Mouse (Mus musculus): Measurements from ENCODE around the gene Tssc4. TPM values are rescaled to one million over a fixed set of nuclear protein-coding genes. Genes with fewer than 3 reads are reported as not detected.

The Tssc4 gene
- polyA plus RNA-seq, 1 experiment from 2014 or later: 70.4 TPM

DNA sequence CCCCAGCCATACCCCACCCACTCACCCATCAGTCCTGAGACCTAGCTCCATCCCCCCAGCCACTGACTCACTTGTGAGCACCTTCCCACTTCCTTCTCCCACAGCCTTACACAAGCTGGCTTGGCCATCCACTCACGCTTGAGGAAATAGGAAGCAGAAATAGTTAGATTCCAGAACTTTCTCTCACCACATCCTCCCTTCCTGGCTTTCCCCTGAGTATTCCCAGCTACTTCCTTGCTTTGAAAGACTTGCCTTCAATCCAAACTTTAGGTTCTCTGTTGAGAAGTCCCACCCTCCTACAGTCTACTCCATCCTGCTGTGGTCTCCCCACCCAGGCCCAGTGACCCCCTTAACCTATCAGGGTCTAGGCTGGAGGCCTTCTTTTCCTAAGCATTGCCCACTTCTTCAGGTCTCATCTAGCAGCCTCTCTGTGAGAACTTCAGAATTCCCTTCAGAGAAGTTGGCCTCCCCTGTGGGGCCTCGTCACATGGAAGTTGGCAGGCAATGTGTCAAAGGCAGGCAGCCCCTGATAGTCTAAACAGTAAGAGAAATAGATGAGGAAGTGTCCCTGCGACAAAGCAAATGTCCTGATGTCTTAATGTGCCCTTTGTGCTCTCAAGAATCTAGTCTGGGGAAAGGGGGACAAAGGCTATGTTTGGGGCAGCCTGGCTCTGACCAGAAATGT is 27.8 kb upstream of the Tssc4 start:
- Histone ChIP-seq H3K27ac (replicated peaks; ENCODE audit: low read depth, low read length) (no peak overlapping the region), H3K4me2 (ENCODE audit: low read length) (no peak overlapping the region), H3K9me3 (ENCODE audit: control insufficient read depth, low read length) (no peaks in the 10 kb centered on the region), H3K4me1 (ENCODE audit: control insufficient read depth, insufficient read depth, low read length) (no peaks in the 10 kb centered on the region), H3K36me3 (ENCODE audit: control insufficient read depth, insufficient read depth, low read length) (no peaks in the 10 kb centered on the region), H3K27me3 (ENCODE audit: control insufficient read depth, insufficient read depth, low read length) (no peaks in the 10 kb centered on the region), H3K9ac (replicated peaks; ENCODE audit: low read length) (no peak overlapping the region), H3K4me3 (replicated peaks; ENCODE audit: low read depth, low read length) (no peak overlapping the region)
- WGBS: 80% methylated on average over 3 of the region's 3 CpGs
- no peak for ATAC-seq (ENCODE audit: low FRiP score, low TSS enrichment)
- DNase-seq: no peak

DNA sequence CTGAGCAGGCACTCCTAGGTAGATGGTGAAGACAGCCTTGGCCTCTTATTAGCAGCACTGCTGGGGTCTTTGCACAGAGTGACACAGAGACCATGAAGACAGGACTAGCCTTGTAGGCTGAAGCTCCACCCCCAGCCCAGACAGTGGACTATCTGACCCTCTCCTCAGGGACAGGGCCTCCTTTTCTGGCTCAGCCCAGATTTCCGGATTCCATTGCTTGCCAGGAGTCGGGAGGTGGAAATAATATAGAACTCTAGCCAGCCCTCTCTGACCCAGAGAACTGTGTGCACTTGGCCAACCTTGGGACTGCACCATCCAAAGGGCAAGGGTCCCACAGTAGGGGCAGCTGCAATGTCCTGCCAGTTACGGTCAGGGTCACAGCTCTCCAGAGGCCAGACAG is 27.0 kb upstream of the Tssc4 start:
- 91% methylated on average over 3 of the region's 3 CpGs for WGBS
- no peaks in the 10 kb centered on the region for H3K27me3 ChIP-seq (ENCODE audit: control insufficient read depth, insufficient read depth, low read length)

DNA sequence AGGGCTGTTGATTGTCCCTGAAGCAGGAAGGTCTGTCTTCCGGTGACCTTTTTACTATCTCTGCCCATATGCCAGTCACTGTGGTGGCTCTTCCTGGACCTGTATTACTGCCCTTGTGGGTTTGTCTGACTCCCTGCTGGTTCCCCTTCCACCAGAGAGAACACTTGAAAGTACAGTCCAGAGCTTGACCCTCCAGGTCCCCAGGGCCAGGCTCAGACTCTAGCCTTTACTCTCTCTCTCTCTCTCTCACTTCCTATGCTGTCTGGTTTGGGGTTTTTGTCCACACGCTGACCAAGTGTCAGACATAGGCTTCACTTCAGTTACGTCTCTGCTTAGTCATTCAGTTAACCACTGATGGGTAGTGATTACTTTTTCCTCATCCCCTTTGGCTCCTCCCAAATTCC is 26.1 kb upstream of the Tssc4 start:
- WGBS: 91% methylated on average over 3 of the region's 3 CpGs

More for the DNA sequence above, 27.0 kb upstream of the Tssc4 start:
- Histone ChIP-seq H3K4me1 (ENCODE audit: control insufficient read depth, insufficient read depth, low read length) (no peaks in the 10 kb centered on the region), H3K9ac (replicated peaks; ENCODE audit: low read length) (no peak overlapping the region), H3K4me3 (replicated peaks; ENCODE audit: low read depth, low read length) (no peak overlapping the region), H3K36me3 (ENCODE audit: control insufficient read depth, insufficient read depth, low read length) (no peaks in the 10 kb centered on the region), H3K4me2 (ENCODE audit: low read length) (no peak overlapping the region), H3K27ac (replicated peaks; ENCODE audit: low read depth, low read length) (no peak overlapping the region), H3K9me3 (ENCODE audit: control insufficient read depth, low read length) (no peaks in the 10 kb centered on the region)
- DNase-seq (no peak), ATAC-seq (ENCODE audit: low FRiP score, low TSS enrichment) (no peak)

DNA sequence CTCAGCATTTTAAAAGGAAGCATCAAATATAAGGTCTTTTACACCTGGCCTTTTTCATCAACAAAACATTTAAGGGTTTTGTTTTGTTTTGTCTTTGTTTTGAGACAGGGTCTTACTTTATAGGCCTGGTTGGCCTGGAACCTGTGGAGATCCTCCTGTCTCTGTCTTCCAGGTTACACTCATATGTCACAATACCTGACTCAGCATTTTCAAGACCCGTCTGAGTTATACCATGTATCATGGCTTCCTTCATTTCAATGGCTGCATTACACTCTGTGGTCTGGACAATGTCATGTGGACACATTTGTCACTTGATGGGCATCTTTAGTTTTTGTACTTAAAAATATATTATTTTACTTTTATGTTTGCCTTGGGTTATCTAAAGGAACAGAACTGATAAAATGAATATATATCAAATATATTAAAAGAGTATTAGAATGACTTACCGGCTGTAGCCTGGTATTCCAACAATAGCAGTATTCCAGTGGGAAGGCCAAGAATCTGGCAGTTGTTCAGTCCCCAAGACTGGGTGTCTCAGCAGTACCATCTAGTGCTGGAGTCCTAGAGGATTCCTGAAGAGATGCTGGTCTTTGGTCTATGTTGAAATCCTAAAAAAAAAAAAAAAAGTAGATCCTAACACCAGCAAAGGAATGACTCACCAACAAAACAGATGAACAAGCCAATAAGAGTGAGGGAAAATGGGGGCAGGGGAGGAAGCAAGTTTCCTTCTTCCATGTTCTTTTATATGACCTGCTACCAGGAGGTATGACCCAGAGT is 24.8 kb upstream of the Tssc4 start:
- DNase-seq (no peak), ATAC-seq (ENCODE audit: low FRiP score, low TSS enrichment) (no peak)
- no peaks in the 10 kb centered on the region for H3K9me3 ChIP-seq (ENCODE audit: control insufficient read depth, low read length)
- no peak overlapping the region for H3K9ac ChIP-seq (replicated peaks; ENCODE audit: low read length)
- H3K4me3 ChIP-seq (replicated peaks; ENCODE audit: low read depth, low read length): no peak overlapping the region
- no peaks in the 10 kb centered on the region for H3K4me1 ChIP-seq (ENCODE audit: control insufficient read depth, insufficient read depth, low read length)
- no peaks in the 10 kb centered on the region for H3K27me3 ChIP-seq (ENCODE audit: control insufficient read depth, insufficient read depth, low read length)
- H3K4me2 ChIP-seq (ENCODE audit: low read length): no peak overlapping the region
- H3K36me3 ChIP-seq (ENCODE audit: control insufficient read depth, insufficient read depth, low read length): no peaks in the 10 kb centered on the region
- WGBS: 95% methylated on average over 2 of the region's 2 CpGs
- H3K27ac ChIP-seq (replicated peaks; ENCODE audit: low read depth, low read length): no peak overlapping the region

More for the DNA sequence above, 26.1 kb upstream of the Tssc4 start:
- H3K27me3 ChIP-seq (ENCODE audit: control insufficient read depth, insufficient read depth, low read length): no peaks in the 10 kb centered on the region
- no peak overlapping the region for H3K9ac ChIP-seq (replicated peaks; ENCODE audit: low read length)
- H3K9me3 ChIP-seq (ENCODE audit: control insufficient read depth, low read length): no peaks in the 10 kb centered on the region
- ATAC-seq (ENCODE audit: low FRiP score, low TSS enrichment) (no peak), DNase-seq (no peak)
- H3K27ac ChIP-seq (replicated peaks; ENCODE audit: low read depth, low read length): no peak overlapping the region
- no peak overlapping the region for H3K4me3 ChIP-seq (replicated peaks; ENCODE audit: low read depth, low read length)
- no peaks in the 10 kb centered on the region for H3K4me1 ChIP-seq (ENCODE audit: control insufficient read depth, insufficient read depth, low read length)
- no peaks in the 10 kb centered on the region for H3K36me3 ChIP-seq (ENCODE audit: control insufficient read depth, insufficient read depth, low read length)
- no peak overlapping the region for H3K4me2 ChIP-seq (ENCODE audit: low read length)

GRCm38 (mm10) chr7:143044826-143045206 is 24.2 kb upstream of the Tssc4 start:
- ATAC-seq (ENCODE audit: low FRiP score, low TSS enrichment): no peak
- no peak overlapping the region for H3K4me3 ChIP-seq (replicated peaks; ENCODE audit: low read depth, low read length)
- no peaks in the 10 kb centered on the region for H3K9me3 ChIP-seq (ENCODE audit: control insufficient read depth, low read length)
- no peak overlapping the region for H3K9ac ChIP-seq (replicated peaks; ENCODE audit: low read length)
- DNase-seq: no peak
- no peaks in the 10 kb centered on the region for H3K36me3 ChIP-seq (ENCODE audit: control insufficient read depth, insufficient read depth, low read length)
- H3K4me2 ChIP-seq (ENCODE audit: low read length): no peak overlapping the region
- no peak overlapping the region for H3K27ac ChIP-seq (replicated peaks; ENCODE audit: low read depth, low read length)
- H3K27me3 ChIP-seq (ENCODE audit: control insufficient read depth, insufficient read depth, low read length): no peaks in the 10 kb centered on the region
- no peaks in the 10 kb centered on the region for H3K4me1 ChIP-seq (ENCODE audit: control insufficient read depth, insufficient read depth, low read length)

- no peaks in the 10 kb centered on the region for H3K9me3 ChIP-seq (ENCODE audit: control insufficient read depth, low read length)
- H3K4me3 ChIP-seq (replicated peaks; ENCODE audit: low read depth, low read length): no peak overlapping the region
- no peaks in the 10 kb centered on the region for H3K36me3 ChIP-seq (ENCODE audit: control insufficient read depth, insufficient read depth, low read length)
- ATAC-seq (ENCODE audit: low FRiP score, low TSS enrichment) (no peak), DNase-seq (no peak)
- no peaks in the 10 kb centered on the region for H3K27me3 ChIP-seq (ENCODE audit: control insufficient read depth, insufficient read depth, low read length)
- WGBS: 88% methylated on average over 7 of the region's 7 CpGs
- no peak overlapping the region for H3K27ac ChIP-seq (replicated peaks; ENCODE audit: low read depth, low read length)
- H3K4me2 ChIP-seq (ENCODE audit: low read length): no peak overlapping the region
- no peak overlapping the region for H3K9ac ChIP-seq (replicated peaks; ENCODE audit: low read length)
- no peaks in the 10 kb centered on the region for H3K4me1 ChIP-seq (ENCODE audit: control insufficient read depth, insufficient read depth, low read length)
Measured at GRCm38 (mm10) chr7:143046358-143046757, 22.7 kb upstream of the Tssc4 start.

- Histone ChIP-seq H3K4me1 (ENCODE audit: control insufficient read depth, insufficient read depth, low read length) (peaks cover 16% of the 10 kb centered on the region), H3K36me3 (ENCODE audit: control insufficient read depth, insufficient read depth, low read length) (no peaks in the 10 kb centered on the region), H3K9ac (replicated peaks; ENCODE audit: low read length) (no peak overlapping the region), H3K4me2 (ENCODE audit: low read length) (no peak overlapping the region), H3K27ac (replicated peaks; ENCODE audit: low read depth, low read length) (no peak overlapping the region), H3K4me3 (replicated peaks; ENCODE audit: low read depth, low read length) (no peak overlapping the region), H3K9me3 (ENCODE audit: control insufficient read depth, low read length) (no peaks in the 10 kb centered on the region), H3K27me3 (ENCODE audit: control insufficient read depth, insufficient read depth, low read length) (no peaks in the 10 kb centered on the region)
- 80% methylated on average over 3 of the region's 3 CpGs for WGBS
- no peak for ATAC-seq (ENCODE audit: low FRiP score, low TSS enrichment)
- DNase-seq: no peak
Measured at GRCm38 (mm10) chr7:143049331-143049730, 19.7 kb upstream of the Tssc4 start.

- H3K4me1 ChIP-seq (ENCODE audit: control insufficient read depth, insufficient read depth, low read length): peaks cover 22% of the 10 kb centered on the region
- H3K27me3 ChIP-seq (ENCODE audit: control insufficient read depth, insufficient read depth, low read length): no peaks in the 10 kb centered on the region
- no peak overlapping the region for H3K9ac ChIP-seq (replicated peaks; ENCODE audit: low read length)
- H3K9me3 ChIP-seq (ENCODE audit: control insufficient read depth, low read length): no peaks in the 10 kb centered on the region
- WGBS: 94% methylated on average over 3 of the region's 3 CpGs
- no peak overlapping the region for H3K4me2 ChIP-seq (ENCODE audit: low read length)
- H3K36me3 ChIP-seq (ENCODE audit: control insufficient read depth, insufficient read depth, low read length): no peaks in the 10 kb centered on the region
- no peak overlapping the region for H3K4me3 ChIP-seq (replicated peaks; ENCODE audit: low read depth, low read length)
- H3K27ac ChIP-seq (replicated peaks; ENCODE audit: low read depth, low read length): no peak overlapping the region
- DNase-seq (no peak), ATAC-seq (ENCODE audit: low FRiP score, low TSS enrichment) (no peak)
Measured at GRCm38 (mm10) chr7:143049841-143050816, 18.9 kb upstream of the Tssc4 start.

Data from midbrain, embryonic 14.5 days (tissue).